Mouse (Mus musculus): ENCODE measurements around the gene Lrrtm3. TPM values are rescaled to one million over a fixed set of nuclear protein-coding genes. Genes with fewer than 3 reads are reported as not detected.

The Lrrtm3 gene
- polyA plus RNA-seq, 1 experiment from 2014 or later, result 51.7 TPM

DNA sequence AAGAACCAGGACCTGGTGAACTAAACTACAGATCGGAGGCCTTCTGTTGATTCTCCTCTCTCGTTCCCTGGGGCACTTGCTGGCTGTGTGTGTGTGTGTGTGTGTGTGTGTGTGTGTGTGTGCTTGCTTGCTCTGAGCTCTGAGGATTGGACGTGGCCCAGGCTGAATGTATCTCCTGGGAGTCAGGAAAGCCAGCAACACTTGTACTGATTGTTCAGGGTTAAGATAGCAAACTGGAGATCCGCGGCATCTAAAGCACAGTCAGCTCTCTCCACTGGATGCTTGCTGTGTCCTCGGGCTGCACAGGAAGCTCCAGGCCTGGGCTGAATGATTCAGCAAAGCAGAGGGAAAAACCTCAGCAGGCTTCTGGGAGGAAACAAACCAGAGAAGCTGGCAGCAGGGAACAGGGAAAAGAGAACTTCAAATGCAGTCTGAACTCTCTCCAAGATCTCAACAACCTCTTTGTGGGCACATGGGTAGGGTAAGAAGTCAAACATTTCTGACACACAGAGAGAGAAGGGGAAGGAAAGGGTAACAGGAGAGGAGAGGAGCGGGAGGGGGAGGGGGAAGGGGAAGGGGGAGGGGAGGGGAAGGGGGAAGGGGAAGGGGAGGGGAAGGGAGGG is 135.7 kb downstream of the Lrrtm3 start:
- no peak for ATAC-seq
- no peak overlapping the region for H3K27ac ChIP-seq (ENCODE audit: low read length)
- H3K9ac ChIP-seq (ENCODE audit: low read depth, low read length), result no peak overlapping the region
- H3K9me3 ChIP-seq (replicated peaks; ENCODE audit: control insufficient read depth, low read length, poor library complexity, severe bottlenecking), result no peaks in the 10 kb centered on the region
- 20% methylated on average over 6 of the region's 7 CpGs for WGBS
- peaks cover 3% of the 10 kb centered on the region; the same call in 1 of the 2 replicates for H3K4me1 ChIP-seq (ENCODE audit: control insufficient read depth, insufficient read depth, low read length)
- no peak overlapping the region for H3K4me3 ChIP-seq (ENCODE audit: low read depth, low read length)
- no peak overlapping the region for H3K4me2 ChIP-seq (ENCODE audit: low read length)
- no peaks in the 10 kb centered on the region for H3K27me3 ChIP-seq (ENCODE audit: control insufficient read depth, insufficient read depth, low read depth, low read length)
- H3K36me3 ChIP-seq (ENCODE audit: control insufficient read depth, insufficient read depth, low read length), result no peaks in the 10 kb centered on the region

DNA sequence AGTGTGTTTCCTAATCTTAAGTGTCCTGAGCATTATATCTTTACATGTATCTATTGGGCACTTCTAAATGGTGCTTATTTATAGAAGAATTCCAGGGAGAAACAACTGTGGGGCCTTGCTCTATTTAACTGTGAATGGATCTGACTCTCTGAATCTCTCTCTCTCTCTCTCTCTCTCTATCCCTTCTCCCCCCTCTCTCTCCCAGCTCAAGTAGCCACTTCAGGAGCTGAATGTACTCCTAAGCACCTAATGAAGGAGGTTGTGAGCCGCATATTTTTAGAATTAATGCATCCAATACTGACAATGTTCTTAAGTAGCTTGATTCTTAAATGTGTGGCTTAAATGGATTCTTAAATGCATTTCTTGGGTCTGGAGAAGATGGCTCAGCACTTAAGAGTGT is 138.6 kb downstream of the Lrrtm3 start:
- no peak for ATAC-seq
- no peaks in the 10 kb centered on the region for H3K27me3 ChIP-seq (ENCODE audit: control insufficient read depth, insufficient read depth, low read depth, low read length)
- WGBS, result 81% methylated on average over 1 of the region's 1 CpGs
- no peaks in the 10 kb centered on the region for H3K9me3 ChIP-seq (replicated peaks; ENCODE audit: control insufficient read depth, low read length, poor library complexity, severe bottlenecking)
- no peaks in the 10 kb centered on the region for H3K36me3 ChIP-seq (ENCODE audit: control insufficient read depth, insufficient read depth, low read length)
- no peak overlapping the region for H3K4me2 ChIP-seq (ENCODE audit: low read length)
- H3K4me3 ChIP-seq (ENCODE audit: low read depth, low read length), result no peak overlapping the region
- no peak overlapping the region for H3K27ac ChIP-seq (ENCODE audit: low read length)
- peaks cover 3% of the 10 kb centered on the region; the same call in 1 of the 2 replicates for H3K4me1 ChIP-seq (ENCODE audit: control insufficient read depth, insufficient read depth, low read length)
- no peak overlapping the region for H3K9ac ChIP-seq (ENCODE audit: low read depth, low read length)

DNA sequence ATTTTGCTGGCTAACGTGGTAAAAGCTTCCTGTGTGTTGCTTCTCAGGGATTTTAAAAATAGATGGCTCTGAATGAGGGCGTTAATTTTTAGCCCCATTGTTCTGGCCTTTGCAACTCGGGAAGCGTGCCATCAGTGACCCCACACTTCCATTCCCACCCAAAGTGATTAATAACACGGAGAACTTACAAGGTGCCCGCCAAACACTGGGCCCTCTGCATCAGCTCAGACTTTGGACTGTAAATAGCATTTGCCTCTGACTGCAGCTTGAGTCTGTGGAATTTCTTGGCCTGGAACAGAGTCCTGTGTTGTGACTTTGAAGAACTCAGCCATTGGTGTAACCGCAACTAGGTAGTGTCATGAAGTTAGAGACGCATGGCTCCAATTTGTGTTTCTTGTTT is 139.2 kb downstream of the Lrrtm3 start:
- ATAC-seq, result no peak
- H3K4me3 ChIP-seq (ENCODE audit: low read depth, low read length), result no peak overlapping the region
- WGBS, result 74% methylated on average over 8 of the region's 8 CpGs
- H3K4me2 ChIP-seq (ENCODE audit: low read length), result no peak overlapping the region
- H3K4me1 ChIP-seq (ENCODE audit: control insufficient read depth, insufficient read depth, low read length), result peaks cover 3% of the 10 kb centered on the region; the same call in 1 of the 2 replicates
- H3K36me3 ChIP-seq (ENCODE audit: control insufficient read depth, insufficient read depth, low read length), result no peaks in the 10 kb centered on the region
- no peak overlapping the region for H3K27ac ChIP-seq (ENCODE audit: low read length)
- no peaks in the 10 kb centered on the region for H3K9me3 ChIP-seq (replicated peaks; ENCODE audit: control insufficient read depth, low read length, poor library complexity, severe bottlenecking)
- no peak overlapping the region for H3K9ac ChIP-seq (ENCODE audit: low read depth, low read length)
- H3K27me3 ChIP-seq (ENCODE audit: control insufficient read depth, insufficient read depth, low read depth, low read length), result no peaks in the 10 kb centered on the region

DNA sequence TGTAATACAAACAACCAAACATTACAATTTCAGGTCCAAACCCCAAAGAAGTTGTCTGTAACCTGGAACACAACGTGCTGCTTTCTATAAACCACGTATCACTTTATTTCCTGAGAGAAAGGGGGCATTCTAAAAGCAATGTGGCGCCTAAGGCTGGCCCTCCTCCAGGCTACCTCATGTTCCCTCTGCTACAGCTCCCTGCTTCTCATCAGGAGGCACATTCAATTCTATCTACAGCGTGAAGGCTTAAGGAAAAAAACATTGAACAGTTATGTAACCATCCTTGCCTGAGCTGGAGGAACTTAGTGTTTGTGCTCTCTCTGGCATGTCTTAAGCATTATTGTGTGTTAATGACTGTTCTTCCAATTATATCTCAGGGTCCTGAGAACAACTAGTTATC is 142.8 kb downstream of the Lrrtm3 start:
- H3K27me3 ChIP-seq (ENCODE audit: control insufficient read depth, insufficient read depth, low read depth, low read length), result no peaks in the 10 kb centered on the region
- no peak overlapping the region for H3K9ac ChIP-seq (ENCODE audit: low read depth, low read length)
- no peaks in the 10 kb centered on the region for H3K9me3 ChIP-seq (replicated peaks; ENCODE audit: control insufficient read depth, low read length, poor library complexity, severe bottlenecking)
- H3K4me3 ChIP-seq (ENCODE audit: low read depth, low read length), result no peak overlapping the region
- H3K27ac ChIP-seq (ENCODE audit: low read length), result no peak overlapping the region
- no peaks in the 10 kb centered on the region for H3K36me3 ChIP-seq (ENCODE audit: control insufficient read depth, insufficient read depth, low read length)
- no peak for ATAC-seq
- H3K4me2 ChIP-seq (ENCODE audit: low read length), result no peak overlapping the region
- 70% methylated on average over 4 of the region's 4 CpGs for WGBS
- no peaks in the 10 kb centered on the region for H3K4me1 ChIP-seq (ENCODE audit: control insufficient read depth, insufficient read depth, low read length)

DNA sequence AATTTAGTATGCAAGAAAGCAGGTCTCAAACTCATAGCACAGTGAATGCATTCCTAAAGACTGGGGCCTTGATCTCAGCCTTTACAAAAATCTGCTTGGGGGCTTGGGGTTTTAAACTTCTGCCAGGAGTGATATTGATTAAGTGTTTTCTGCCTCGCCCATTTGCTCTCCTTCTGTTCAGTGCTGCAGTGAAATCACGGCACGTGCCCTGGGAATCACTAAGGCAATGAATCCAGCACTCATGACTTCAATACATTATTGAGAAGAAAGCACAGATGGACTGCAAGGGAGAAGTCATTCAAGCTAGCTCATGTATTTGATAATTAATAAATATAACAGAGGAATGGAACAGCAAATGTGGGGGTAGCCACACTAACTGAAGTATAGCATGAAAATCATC is 144.5 kb downstream of the Lrrtm3 start:
- Histone ChIP-seq H3K9ac (ENCODE audit: low read depth, low read length) (no peak overlapping the region), H3K4me3 (ENCODE audit: low read depth, low read length) (no peak overlapping the region), H3K27ac (ENCODE audit: low read length) (no peak overlapping the region), H3K4me2 (ENCODE audit: low read length) (no peak overlapping the region), H3K27me3 (ENCODE audit: control insufficient read depth, insufficient read depth, low read depth, low read length) (no peaks in the 10 kb centered on the region), H3K9me3 (replicated peaks; ENCODE audit: control insufficient read depth, low read length, poor library complexity, severe bottlenecking) (no peaks in the 10 kb centered on the region), H3K36me3 (ENCODE audit: control insufficient read depth, insufficient read depth, low read length) (no peaks in the 10 kb centered on the region), H3K4me1 (ENCODE audit: control insufficient read depth, insufficient read depth, low read length) (no peaks in the 10 kb centered on the region)
- no peak for ATAC-seq
- WGBS, result 70% methylated on average over 3 of the region's 3 CpGs

DNA sequence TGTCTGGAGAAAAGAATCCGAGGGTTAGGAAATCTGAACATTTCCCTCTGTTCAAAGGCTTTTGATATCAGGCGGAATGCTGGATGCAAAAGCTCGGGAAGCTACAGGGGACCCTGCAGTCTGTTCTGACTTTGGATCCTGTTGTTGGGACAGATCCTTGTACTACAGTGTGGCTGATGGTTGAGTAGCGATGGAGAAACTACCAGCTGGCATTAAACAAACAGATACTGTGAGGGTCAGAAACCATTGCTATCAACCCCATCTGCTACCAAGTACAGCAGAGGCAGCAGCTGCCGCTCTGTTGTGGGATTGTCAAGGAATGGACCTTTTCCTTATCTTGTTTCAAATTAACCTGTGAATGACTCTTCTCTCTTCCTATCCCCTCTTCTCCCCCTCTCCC is 156.1 kb downstream of the Lrrtm3 start:
- 54% methylated on average over 5 of the region's 5 CpGs for WGBS
- Histone ChIP-seq H3K9ac (ENCODE audit: low read depth, low read length) (no peak overlapping the region), H3K4me2 (ENCODE audit: low read length) (no peak overlapping the region), H3K27me3 (ENCODE audit: control insufficient read depth, insufficient read depth, low read depth, low read length) (no peaks in the 10 kb centered on the region), H3K27ac (ENCODE audit: low read length) (no peak overlapping the region), H3K9me3 (replicated peaks; ENCODE audit: control insufficient read depth, low read length, poor library complexity, severe bottlenecking) (no peaks in the 10 kb centered on the region), H3K36me3 (ENCODE audit: control insufficient read depth, insufficient read depth, low read length) (no peaks in the 10 kb centered on the region), H3K4me3 (ENCODE audit: low read depth, low read length) (no peak overlapping the region), H3K4me1 (ENCODE audit: control insufficient read depth, insufficient read depth, low read length) (no peaks in the 10 kb centered on the region)
- no peak for ATAC-seq

DNA sequence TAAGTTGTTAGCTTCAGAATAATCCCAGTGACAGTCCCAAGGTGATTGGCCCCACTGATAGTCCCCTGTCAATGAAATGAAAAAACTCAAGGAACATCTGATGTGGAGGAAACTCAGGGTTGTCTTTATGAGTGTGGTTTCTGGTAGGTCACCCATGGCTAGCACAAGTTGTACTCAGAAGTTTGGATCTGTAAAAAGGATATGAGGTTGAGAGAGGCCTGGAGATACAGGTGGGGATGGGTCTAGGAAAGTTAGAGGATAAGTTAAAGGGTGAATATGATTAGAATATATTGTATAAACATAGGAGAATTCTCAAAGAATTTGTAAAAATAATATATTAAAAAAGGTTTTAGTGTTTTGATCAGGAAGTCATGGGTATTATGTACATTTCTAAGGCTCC is 162.7 kb downstream of the Lrrtm3 start, which contains the start of gene Gm10118:
Gene Gm10118, minus strand, starts transcription at position 101 of the 400 bp plus-strand sequence.
- no peaks in the 10 kb centered on the region for H3K4me1 ChIP-seq (ENCODE audit: control insufficient read depth, insufficient read depth, low read length)
- no peaks in the 10 kb centered on the region for H3K9me3 ChIP-seq (replicated peaks; ENCODE audit: control insufficient read depth, low read length, poor library complexity, severe bottlenecking)
- no peaks in the 10 kb centered on the region for H3K36me3 ChIP-seq (ENCODE audit: control insufficient read depth, insufficient read depth, low read length)
- no peak within 1 kb of the TSS for H3K4me2 ChIP-seq (ENCODE audit: low read length)
- no peak for ATAC-seq
- H3K27me3 ChIP-seq (ENCODE audit: control insufficient read depth, insufficient read depth, low read depth, low read length), result no peaks in the 10 kb centered on the region
- no peak within 1 kb of the TSS for H3K27ac ChIP-seq (ENCODE audit: low read length)
- no peak within 1 kb of the TSS for H3K9ac ChIP-seq (ENCODE audit: low read depth, low read length)
- no peak within 1 kb of the TSS for H3K4me3 ChIP-seq (ENCODE audit: low read depth, low read length)

DNA sequence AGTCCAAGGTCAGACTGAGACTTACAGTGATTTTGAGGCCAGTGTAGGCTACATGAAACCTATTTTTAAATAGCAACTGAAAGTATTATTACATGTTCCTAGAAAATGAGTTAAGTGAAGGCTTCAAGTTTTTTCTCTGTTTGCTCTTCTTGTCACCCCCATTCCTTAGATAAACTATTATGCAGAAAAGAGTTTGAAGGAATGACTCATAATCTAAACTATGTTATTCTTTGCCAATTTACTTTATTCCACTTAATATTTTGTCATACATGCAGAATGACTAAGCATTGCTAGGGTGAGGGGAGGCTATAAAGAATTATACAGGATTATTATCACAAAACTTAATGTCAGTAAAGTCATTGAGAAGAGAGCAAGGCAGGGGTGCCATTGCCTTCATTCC is 181.2 kb downstream of the Lrrtm3 start:
- Histone ChIP-seq H3K36me3 (ENCODE audit: control insufficient read depth, insufficient read depth, low read length) (no peaks in the 10 kb centered on the region), H3K9ac (ENCODE audit: low read depth, low read length) (no peak overlapping the region), H3K4me3 (ENCODE audit: low read depth, low read length) (no peak overlapping the region), H3K4me1 (ENCODE audit: control insufficient read depth, insufficient read depth, low read length) (no peaks in the 10 kb centered on the region), H3K27me3 (ENCODE audit: control insufficient read depth, insufficient read depth, low read depth, low read length) (no peaks in the 10 kb centered on the region), H3K27ac (ENCODE audit: low read length) (no peak overlapping the region), H3K4me2 (ENCODE audit: low read length) (no peak overlapping the region), H3K9me3 (replicated peaks; ENCODE audit: control insufficient read depth, low read length, poor library complexity, severe bottlenecking) (no peaks in the 10 kb centered on the region)
- ATAC-seq, result no peak

DNA sequence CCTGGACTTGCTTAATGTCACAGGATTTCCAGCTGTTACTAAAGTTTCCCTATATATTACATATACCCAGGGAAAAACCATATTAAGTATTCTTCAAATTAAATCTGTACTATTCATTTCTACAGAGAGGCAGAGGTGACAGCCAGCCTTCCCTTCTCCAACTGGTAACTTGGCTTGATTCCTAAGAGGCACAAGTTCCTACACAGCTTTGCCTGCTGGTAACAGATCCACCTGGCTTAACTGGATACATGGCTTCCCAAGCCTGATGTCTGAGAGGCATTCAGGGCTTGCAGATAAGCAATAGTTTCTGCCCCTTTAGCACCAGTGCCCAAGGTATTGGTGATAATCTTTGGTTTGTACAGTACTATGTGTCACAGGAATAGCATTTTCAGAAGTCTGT is 190.2 kb downstream of the Lrrtm3 start:
- Histone ChIP-seq H3K4me2 (ENCODE audit: low read length) (no peak overlapping the region), H3K9ac (ENCODE audit: low read depth, low read length) (no peak overlapping the region), H3K27me3 (ENCODE audit: control insufficient read depth, insufficient read depth, low read depth, low read length) (no peaks in the 10 kb centered on the region), H3K4me1 (ENCODE audit: control insufficient read depth, insufficient read depth, low read length) (no peaks in the 10 kb centered on the region), H3K27ac (ENCODE audit: low read length) (no peak overlapping the region), H3K36me3 (ENCODE audit: control insufficient read depth, insufficient read depth, low read length) (no peaks in the 10 kb centered on the region), H3K4me3 (ENCODE audit: low read depth, low read length) (no peak overlapping the region), H3K9me3 (replicated peaks; ENCODE audit: control insufficient read depth, low read length, poor library complexity, severe bottlenecking) (no peaks in the 10 kb centered on the region)
- no peak for ATAC-seq
